Mouse (Mus musculus): ENCODE results near the gene Cdc42ep5.
A peak's percentile ranks its signal among the peaks of the same experiment; 100 is the strongest.

Cdc42ep5 gene

DNA sequence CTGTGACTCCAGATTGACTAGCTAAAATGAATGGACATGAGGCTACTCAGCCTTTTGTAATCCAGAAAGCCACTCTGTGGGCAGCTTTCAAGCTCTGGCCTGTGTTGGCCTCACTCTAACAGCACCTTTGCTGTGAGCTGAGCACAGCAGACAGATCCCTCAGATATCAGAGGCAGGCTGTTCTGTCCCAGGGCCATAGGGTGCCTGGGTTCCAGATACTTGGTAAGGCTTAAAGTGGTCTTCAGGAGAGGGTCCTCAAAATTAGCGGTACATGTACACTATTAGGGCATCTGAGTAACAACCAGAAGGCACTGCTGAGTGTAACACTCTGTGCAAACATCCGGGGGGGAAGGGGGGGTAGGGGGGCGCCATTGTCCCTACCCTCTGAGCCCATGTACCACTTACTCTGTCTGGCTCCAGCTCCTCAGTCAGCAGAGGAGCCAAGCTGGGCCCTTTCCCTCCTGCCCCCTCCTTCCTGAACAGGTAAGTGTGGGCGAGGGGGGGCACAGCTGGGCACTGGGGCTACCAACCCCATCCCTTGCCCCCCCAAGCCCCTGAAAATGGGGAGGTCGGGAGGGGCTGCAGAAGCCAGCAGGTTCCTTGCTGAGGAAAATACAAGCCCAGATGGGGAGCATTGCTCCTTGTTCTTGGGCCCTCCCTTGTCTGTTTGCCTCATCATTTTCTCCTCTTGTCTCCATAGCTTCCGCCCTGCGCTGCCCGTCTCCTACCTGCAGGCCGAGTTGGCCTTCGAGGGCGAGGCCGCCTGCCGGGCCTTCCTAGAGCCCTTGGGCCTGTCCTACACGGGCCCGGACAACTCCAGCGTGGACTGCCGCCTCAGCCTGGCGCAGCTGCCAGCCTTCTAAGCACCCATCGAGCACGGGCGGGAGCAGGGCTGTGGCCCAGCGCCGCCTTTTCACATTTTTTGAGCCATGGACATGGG, 18.1 kb downstream of the Cdc42ep5 start:
- DNase-seq (ENCODE audit: low read depth, low spot score) = no peak

DNA sequence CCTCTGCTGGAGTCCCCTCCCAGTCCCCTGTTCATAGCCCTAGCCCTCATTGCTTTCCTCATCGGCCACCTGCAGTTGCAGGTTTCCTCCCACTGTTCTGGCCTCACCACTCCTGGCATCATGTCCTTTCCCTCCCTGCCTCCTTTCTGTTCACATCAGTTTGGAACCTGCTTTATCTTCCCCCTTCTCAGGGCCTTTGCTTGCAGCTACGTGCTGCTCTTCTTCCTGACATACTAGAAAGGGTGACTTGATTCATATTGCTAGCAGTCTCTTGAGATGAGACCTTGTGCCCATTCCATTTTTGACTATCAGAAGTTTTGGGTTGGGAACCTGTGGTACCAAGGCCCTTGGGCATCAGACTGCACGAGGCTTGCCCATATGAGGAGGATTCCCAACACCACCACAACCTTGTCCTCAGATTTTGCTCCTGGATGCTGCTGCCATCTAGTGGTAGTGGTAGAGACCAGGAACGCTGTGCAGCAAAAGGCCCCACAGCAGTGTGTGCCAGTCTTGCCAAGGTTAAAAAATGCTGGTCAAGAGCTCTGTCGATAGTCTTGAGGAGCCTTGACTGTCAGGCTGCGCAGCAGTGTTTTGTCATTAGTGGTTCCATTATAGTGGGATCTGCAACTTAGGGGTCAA, 19.0 kb downstream of the Cdc42ep5 start:
- DNase-seq (ENCODE audit: low read depth, low spot score) = peak; percentile 61

DNA sequence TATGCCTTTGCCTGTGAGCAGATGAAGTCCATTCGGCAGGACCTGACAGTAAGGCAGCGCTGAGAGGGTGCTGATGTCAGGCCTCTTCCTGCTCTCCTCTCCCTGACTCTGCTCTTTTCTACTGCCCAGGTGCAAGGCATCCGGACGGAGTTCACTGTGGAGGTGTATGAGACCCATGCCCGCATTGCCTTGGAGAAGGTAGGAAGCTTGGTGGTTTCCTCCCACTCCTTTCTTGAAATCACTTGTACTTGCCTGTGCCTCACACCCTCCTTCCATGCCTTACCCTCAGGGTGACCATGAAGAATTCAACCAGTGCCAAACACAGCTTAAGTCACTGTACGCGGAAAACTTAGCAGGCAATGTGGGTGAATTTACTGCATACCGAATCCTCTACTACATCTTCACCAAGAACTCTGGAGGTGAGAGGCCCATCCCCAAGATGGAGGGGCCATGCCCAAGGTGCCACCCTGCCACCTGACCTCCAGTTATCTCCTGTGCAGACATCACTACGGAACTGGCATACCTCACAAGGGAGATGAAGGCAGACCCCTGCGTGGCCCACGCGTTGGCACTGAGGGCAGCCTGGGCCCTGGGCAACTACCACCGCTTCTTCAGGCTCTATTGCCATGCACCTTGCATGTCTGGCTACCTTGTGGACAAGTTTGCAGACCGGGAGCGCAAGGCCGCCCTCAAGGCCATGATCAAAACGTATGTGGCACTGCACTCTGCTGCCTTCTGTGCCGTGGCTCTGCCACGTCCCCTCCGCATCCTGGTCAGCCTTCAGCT, 19.7 kb downstream of the Cdc42ep5 start:
- no peak for DNase-seq (ENCODE audit: low read depth, low spot score)

DNA sequence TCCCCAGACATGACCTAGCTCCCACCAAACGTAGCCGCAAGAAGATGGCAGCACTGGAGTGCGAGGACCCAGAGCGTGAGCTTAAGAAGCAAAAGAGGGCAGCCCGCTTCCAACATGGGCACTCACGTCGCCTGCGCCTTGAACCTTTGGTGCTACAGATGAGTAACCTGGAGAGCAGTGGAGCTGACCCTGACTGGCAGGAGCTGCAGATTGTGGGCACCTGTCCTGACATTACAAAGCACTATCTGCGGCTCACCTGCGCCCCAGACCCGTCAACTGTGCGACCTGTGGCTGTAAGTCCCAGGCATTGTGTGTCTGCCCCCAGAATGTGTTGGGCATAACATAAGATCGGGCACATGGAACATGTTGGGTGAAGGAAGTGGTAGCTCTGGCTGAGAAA, 20.6 kb downstream of the Cdc42ep5 start:
- DNase-seq (ENCODE audit: low read depth, low spot score) = no peak

DNA sequence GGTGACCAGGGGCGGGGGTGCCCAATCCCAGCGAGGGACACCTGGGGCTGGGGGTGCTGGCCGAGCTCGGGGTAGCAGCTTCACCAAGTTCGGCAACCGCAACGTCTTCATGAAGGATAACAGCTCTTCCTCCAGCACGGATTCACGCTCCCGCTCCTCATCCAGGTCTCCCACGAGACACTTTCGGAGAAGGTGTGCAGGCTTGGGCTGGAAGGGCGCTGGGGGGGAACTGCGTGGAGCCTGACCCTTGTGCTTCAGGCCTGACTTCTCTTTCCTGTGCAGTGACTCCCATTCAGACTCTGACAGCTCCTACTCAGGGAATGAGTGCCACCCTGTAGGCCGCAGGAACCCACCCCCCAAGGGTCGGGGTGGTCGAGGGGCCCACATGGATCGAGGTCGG, 21.2 kb downstream of the Cdc42ep5 start:
- no peak for DNase-seq (ENCODE audit: low read depth, low spot score)

DNA sequence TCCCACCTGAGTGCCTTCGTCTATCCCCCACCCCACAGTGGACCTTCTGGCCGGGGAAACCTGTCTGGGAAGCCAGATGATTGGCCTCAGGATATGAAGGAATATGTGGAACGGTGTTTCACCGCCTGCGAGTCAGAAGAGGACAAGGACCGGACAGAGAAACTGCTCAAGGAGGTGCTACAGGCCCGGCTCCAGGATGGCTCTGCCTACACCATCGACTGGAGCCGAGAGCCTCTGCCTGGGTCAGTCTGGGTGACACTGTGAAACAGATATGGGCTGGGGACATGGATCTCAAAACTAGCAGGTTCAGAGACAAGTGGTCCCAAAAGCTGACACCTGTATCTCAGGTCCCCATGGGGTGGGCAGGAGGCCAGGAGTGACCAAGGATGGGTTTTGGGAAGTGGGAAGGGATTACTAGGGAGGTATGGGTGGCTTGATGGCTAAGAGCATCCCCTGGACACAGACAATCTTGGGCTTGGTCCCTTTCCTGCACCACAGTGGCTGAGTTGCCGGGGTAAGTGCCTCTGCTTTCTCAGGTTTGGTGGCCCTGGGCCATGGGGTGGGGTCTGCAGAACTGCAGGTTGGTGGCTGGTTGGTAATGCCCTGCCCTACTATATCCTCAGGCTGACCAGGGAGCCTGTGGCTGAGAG, 21.7 kb downstream of the Cdc42ep5 start:
- no peak for DNase-seq (ENCODE audit: low read depth, low spot score)

DNA sequence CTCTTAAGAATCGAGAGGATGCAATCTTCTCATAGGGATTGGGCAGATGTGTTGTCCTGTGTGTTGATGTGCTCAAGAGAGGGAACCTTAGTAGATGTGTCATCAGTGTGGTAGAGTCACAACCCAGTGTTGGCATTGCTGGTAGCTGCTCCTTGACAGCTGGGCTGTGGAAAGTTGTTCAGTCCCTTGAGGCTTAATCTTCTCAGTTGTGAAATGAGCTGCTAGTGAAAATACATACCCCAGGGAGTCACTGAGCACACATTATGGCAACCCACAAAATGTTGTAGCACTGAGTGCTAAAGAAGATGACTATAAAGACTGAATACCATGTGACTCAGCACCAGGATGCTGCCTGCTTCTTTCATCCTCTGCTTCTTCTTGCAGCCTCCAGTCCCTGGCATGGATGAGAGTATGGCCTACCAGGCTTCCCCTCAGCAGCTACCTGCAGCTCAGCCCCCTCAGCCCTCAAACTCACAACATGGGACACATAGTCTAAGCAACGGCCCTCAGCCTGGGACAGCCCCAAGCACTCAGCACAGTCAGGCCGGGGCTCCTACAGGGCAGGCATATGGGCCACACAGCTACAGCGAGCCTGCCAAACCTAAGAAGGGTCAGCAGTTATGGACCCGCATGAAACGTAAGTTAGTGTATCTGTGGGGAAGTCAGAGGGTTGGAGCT, 22.9 kb downstream of the Cdc42ep5 start:
- DNase-seq (ENCODE audit: low read depth, low spot score) = no peak

DNA sequence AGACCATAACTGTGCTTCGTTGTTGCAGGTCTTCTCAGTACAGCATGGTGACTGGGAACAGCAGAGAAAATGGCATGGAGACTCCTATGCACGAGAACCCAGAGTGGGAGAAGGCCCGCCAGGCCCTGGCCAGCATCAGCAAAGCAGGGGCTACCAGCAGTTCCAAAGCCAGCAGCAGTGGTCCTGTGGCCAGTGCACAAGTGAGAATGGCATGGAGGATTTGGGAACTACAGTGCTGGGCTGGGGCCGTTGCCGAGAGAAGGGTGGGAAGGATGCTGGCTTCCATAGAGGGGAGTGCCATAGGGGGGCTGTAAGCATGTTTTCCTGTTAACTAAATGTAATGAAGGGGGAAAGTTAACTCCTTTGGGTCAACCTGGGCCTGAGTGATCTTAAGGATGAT, 25.3 kb downstream of the Cdc42ep5 start:
- DNase-seq (ENCODE audit: low read depth, low spot score) = no peak

DNA sequence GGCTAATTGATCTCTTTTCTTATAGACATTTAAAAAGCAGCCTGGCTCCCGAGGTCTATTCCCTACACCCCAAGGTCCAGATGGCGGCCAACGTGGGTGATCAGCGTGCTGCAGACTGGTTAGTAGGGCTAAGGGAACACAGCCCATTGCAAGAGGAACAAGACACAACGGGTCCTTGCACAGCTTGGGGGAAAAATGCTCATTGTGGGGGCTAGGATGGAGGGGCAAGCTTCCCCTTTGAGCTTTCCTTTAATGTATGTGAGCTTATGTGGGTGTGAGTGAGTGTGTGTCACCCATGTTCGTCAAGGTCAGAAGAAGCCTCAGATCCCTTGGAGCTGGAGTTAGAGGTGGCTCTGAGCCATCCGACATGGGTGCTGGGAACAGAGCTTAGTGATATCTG, 26.0 kb downstream of the Cdc42ep5 start:
- no peak for DNase-seq (ENCODE audit: low read depth, low spot score)

DNA sequence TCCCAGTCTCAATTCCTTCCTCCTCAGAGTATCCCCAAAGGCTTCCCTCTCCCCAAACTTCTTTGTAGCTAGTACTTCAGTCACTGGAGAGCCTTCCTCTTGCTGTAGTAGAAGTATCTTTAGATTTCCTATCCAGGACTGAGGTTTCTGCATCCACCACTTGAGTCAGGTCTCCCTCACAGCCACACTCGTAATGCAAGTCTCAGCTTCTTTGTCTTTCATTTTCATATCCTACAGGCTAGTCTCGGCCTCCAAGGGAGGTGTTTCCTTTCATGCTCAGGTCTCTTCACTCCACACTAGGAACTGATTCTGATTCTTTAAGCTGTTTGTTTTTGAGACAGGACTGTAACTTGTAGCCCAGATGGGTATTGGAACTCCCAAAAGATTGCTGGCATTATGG, 26.5 kb downstream of the Cdc42ep5 start:
- no peak for DNase-seq (ENCODE audit: low read depth, low spot score)

DNA sequence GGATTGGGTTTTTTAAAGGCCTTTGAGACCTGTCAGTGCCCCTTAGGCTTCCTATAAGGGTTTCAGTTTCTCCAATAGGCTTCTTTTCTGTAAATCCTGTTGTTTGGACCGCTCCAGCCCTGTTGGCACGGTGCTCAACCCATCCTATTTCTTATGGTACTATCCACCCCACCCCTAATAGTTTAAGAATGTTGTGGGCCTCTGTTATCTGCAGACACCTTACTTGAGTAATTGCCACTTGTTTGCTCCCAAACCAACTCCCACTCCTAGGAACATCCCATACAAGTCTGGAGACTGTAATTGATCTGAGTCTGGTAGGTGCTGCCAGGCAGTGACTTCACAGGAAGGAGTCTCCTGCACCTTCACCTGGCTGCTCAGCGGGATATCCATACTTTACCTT, 26.9 kb downstream of the Cdc42ep5 start:
- DNase-seq (ENCODE audit: low read depth, low spot score) = no peak

DNA sequence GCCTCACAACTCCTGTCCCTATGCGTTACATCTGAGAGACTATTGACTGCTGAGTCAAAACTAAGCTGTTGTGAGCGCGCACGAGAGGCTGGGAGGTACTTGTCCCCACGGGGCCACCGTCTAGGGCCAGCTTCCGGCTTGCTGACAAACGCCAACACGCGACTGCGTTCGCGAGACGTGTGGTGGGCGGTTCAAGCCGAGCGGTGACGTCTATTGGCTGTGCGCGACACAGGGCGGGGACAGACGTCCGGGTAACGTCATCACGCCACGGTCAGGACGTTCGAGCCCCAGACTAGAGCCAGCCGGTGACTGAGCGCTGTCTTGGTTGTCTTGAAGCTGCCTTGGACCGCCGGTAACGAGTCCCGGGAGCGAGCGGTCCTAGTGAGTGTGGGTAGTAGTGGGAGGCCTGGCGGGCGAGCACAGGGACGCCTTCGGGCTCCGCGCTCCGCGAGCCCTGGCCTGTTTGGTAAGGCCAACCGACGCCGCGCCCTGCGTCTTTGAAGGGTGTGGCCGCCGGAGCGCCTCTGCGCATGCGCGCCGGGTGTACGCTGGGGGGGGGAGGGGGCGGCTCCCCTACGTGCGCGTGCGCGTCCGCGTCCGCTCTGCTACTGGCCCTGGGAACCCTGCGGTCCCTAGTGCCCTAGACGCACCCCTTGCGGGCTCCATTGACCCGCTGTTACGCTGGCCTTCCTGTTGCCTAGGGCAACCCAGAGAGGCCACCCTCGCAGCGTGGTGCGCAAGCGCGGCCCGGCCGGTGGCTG, 27.7 kb downstream of the Cdc42ep5 start, which contains the start of gene Leng8:
Leng8 (plus strand) TSS at position 269 of the 761 bp plus-strand sequence.
- peak; percentile 99 for DNase-seq (ENCODE audit: low read depth, low spot score)

DNA sequence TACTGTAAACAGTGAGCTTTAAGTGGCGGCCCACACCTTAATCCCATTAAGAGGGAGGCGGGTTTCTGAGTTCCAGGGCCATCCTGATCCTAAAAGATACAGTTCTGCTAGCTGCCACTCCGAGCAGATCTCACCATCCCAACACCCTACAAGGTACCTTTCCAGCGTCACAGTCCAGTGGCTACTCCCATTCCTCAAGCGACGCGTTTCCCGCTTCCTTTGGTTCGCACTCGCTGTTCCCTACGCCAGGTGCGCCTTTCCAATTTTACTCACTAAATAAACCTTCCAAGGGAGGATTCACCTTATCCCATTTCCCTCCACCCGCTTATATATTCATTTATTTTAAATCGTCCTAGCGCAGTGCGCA, 28.3 kb downstream of the Cdc42ep5 start:
- DNase-seq (ENCODE audit: low read depth, low spot score) = no peak

DNA sequence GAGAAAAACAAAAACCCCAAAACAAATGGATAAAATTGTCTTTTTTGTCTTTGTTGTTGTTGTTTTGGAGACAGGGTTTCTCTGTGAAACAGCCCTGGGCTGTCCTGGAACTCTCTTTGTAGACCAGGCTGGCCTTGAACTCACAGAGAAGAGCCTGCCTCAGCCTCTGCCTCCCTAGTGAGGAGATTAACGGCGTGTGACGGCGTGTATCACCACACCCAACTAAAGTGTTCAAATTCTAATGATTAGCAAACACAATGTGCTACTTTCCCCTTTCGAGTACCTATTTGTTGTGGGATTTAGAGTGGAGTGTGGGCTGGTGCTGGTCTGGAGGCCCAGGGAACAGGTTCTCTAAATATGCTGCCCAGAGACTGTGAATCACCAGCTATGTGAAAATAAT, 29.7 kb downstream of the Cdc42ep5 start:
- no peak for DNase-seq (ENCODE audit: low read depth, low spot score)

DNA sequence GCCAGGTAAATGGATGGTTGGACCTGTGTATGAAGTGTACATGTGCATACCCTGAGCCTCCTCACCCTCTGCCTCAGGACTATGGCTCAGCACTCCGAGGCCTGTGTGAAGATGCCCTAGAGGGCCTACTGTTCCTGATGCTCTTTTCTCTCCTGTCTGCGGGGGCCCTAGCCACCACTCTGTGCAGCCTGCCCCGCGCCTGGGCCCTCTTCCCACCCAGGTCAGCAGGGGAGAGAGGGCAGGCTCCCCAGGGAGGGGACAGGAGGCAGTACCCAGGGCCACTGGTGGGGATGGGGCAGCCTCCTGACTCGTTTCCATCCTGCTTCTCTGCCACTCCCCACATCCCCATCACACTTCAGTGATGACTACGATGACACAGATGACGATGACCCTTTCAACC, 31.7 kb downstream of the Cdc42ep5 start:
- DNase-seq (ENCODE audit: low read depth, low spot score) = no peak

DNA sequence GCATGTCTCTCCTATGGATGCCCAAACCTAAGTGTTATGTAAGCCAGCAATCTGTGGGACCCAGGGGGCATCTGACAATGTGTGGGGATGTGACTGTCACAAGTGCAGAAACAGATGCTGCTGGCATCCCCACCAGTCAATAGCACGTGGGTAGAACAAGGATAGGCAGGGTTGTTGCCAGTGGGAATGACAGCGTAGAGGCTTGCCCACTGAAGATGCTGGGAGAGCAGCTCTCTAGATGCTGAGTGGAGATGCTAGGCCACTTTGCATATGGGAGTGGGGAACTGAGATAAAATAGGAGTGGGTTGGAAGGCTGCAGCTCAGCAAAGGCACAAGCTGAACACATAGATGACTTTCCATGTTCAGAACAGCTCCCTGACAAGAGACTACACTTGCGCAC, 32.1 kb downstream of the Cdc42ep5 start:
- no peak for DNase-seq (ENCODE audit: low read depth, low spot score)

DNA sequence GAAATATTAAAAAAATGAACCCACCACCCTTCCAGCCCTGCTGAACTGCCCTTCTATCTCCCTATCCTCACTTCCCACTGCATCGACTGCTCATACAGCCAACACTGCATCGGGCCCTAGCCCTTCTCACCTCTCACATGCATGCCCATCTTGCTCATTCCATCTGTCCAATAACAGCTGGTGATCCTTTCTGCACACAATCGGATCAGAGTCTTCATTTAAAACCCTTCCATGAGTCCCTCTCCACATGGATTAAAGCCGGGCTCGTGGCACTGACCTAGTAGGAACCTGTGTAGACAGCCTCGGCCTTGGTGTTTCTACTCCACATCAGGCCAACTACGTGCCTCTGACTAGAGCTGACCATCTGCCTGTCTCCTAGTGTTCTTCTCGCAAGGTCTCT, 32.7 kb downstream of the Cdc42ep5 start:
- DNase-seq (ENCODE audit: low read depth, low spot score) = no peak

DNA sequence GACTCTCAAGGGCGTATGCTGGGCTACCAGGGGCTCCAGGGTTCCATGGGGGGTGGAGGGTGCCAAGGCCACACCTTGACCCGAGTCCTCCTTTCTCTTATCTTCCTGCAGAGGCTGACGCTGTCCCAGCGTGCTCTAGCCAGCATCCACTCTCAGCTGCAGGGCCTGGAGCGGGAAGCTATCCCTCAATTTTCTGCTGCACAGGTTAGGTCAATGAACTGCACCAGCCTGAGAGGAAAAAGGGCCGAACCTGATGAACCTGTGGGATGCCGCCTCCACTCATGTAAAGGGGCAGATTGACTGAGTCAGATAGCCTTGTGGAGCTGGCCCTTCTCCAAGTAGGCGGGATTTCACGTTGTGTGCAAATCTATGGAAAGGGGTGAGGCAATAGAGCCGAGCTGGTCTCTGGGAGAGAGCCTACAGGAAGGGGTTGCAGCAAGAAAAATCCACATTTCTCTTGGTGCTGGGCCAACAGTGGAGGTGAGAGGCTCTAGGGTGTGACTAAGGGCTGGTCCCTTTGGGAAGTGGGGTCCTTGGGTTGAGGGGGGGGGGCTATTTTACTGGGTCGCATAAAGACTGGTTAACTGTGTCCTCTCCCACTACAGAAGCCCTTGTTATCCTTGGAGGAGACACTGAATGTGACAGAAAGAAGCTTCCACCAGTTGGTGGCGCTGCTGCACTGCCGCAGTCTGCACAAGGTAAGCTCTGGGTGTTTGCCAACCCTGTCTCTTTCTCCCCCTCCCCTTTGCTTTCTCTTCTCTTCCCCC, 33.8 kb downstream of the Cdc42ep5 start:
- peak; percentile 80 for DNase-seq (ENCODE audit: low read depth, low spot score)

DNA sequence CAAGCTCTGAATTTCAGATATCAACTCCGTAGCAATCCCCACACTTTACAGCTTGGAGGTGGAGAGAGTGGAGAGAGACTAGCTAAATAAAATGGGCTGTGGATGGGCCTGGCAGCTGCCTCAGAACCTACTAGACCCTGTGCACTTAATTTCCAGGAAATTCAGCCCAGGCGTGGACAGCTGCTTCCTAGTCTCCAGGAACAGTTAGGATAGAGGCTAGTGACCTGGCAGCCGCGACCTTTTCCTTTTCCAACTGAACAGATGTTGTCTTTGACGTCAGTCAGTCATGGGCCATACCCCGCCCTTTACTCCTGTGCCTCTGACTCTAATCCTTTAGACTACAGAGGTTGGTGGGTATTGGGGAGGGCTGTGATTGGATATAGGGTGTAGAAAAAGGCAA, 35.8 kb downstream of the Cdc42ep5 start:
- DNase-seq (ENCODE audit: low read depth, low spot score) = no peak

DNA sequence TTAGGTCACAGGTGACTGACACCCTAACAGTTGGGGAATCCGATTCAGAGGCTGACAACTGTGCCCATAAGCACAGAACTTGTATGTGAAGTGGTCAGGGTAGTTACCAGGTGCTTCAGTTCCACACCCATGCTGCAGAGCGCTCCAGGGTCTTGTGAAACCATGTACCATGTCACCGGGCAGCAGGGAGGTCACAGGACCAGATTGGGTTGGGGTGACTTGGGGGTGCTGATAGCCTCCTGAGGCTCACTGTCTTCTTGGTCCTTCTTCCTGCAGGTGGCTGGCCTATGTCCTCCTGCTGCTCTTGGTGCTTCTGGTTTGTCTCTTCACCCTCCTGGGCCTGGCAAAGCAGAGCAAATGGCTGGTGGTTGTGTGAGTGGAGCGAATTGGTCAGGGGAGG, 36.8 kb downstream of the Cdc42ep5 start:
- no peak for DNase-seq (ENCODE audit: low read depth, low spot score)
